Mouse (Mus musculus): ENCODE measurements at regions not wholly inside any gene's neighbourhood (a gene's known extent, or its start where the extent isn't known, plus 50 kb on each side); places are given as distances from the start of the nearest gene placed in this dataset.

GRCm38 (mm10) chr15:54677660-54678059, 793.0 kb downstream of the Gm7489 start:
- 70% methylated on average over 8 of the region's 8 CpGs for WGBS
- TF ChIP-seq POLR2A (IDR thresholded peaks at IDR 0.05; ENCODE audit: borderline replicate concordance, extremely low read depth, low read depth, low read length) (no peak), CTCF (IDR thresholded peaks at IDR 0.05; ENCODE audit: insufficient read depth, low read length) (peak; percentile 60)
- Histone ChIP-seq H3K4me1 (ENCODE audit: control insufficient read depth, insufficient read depth, low read length) (no peaks in the 10 kb centered on the region), H3K4me3 (replicated peaks; ENCODE audit: extremely low read depth, low read depth, low read length) (no peak overlapping the region)
- peak; percentile 41 for DNase-seq
